Mouse (Mus musculus): ENCODE results near the gene Hes2.

The Hes2 gene

DNA sequence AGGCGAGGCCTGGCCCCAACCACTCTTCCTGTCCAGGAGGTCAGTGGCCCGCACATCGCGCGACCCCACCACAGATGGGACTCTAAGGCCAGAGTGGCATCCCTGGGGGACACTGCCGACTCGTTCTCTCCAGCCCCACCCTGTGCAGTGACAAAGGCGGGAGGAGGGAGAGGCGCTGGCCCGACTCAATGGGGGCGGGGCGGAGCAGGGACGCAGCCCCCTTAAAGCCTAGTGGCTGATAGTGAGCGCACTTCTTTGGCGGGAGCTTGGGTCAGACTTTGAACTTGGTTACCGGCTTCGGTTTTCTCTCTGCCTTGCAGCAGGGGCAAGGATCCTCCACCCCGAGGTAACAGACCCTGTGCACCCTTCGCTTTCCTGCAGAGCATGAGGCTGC is 615 bp downstream of the Hes2 start:
- in situ Hi-C loops (cut with MboI; ENCODE audit: low sequenced_read_pairs), result no loop called here

DNA sequence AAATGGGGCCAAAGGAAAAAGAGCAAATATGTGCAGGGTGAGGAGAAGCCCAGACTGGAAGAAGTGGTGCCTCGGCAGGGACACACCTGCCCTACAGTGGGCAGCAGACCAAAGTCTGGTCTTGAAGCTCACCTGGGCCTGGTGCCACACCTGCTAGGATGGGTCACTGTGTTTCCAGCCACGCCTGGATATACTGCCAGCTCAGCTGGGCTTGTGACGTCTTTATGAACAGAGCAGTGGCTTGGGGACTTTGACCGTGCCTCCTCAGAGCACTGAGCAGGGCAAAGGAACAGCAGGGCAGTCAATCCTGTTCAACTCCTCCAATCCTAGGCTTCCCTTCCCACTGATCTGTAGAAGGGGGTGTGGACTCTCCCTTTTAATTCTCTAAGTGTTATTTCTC is 2.1 kb downstream of the Hes2 start:
- in situ Hi-C loops (cut with MboI; ENCODE audit: low sequenced_read_pairs), result no loop called here

DNA sequence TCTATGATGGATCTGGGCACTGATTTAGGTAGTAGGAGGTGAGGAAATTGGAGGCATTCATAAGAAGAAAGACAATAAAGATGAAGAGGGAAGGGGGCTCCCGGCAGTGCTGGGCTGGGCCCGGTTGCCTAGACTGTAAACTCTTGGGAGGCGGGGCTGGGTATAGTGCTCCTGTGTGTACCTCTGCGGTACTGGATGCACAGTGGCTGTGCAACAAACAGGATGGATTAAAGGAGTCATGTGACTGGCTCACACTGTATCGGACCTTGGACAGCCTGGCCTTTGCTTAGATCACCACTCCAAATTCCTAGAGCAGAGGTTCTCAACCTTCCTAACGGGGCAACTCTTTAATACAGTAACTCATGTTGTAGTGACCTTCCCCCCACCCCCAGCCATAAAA is 2.9 kb downstream of the Hes2 start:
- in situ Hi-C loops (cut with MboI; ENCODE audit: low sequenced_read_pairs), result no loop called here

DNA sequence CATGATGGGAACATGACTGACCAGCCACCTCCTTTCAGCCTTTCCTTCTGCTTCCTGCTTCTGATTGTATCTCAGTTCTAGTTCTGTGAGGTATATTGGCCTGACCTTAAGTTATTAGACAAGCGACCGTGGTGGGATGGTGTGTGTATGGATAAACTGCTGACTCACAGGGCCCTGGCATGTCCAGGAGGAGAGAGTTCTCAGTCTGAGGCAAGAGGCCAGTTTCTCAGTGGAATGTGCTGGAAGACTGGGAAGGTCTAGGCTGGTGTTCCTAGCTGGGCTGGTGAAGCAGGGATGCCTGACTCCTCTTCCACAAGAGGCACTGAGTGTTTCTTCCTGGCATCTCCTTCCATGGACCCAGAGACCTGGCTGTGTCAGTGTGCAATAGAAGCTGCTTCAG is 4.1 kb downstream of the Hes2 start:
- in situ Hi-C loops (cut with MboI; ENCODE audit: low sequenced_read_pairs), result no loop called here

DNA sequence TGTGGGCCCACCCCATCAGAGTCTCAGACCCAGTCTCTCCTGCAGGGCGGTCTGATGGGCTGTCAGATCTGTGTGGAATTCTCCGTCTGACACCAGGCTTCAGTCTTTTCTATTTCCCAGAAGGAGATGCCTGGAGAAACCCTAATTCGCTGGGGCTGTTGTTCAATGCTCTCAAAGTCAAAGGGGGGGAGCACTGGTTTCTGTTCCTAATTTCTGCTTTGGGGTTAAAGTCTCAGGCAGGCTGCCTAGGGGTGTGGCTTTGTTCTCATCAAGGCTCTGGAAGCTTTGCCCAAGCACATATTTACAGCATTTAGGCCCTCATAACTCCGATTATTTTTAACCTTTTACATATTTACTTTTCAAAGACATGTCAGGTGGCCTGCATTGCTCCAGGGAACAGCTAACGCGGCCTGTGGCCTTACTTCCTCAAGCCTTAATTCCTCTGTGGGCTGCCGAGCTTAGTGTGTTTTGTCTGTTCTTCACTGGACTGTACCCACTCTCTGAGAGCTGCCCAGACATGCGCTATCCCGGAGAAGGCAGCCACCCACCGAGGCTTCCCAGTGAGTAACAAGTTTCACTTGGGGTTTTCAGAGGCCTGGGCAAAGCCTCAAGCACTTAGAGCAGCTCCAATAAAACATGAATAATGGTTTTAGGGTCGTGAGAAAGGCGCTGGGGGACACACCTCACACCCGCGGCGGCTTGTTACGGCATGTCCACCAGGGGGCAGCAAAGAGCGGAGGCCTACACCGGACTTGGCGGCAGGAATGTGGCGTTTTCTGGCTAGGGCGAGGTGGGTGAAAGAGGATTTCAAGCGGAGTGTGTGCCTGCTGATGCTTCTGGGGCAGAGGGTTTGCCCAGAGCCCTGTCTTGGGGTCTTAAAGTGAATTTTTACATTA is 6.6 kb downstream of the Hes2 start:
- in situ Hi-C loops (cut with MboI; ENCODE audit: low sequenced_read_pairs), result no loop called here

DNA sequence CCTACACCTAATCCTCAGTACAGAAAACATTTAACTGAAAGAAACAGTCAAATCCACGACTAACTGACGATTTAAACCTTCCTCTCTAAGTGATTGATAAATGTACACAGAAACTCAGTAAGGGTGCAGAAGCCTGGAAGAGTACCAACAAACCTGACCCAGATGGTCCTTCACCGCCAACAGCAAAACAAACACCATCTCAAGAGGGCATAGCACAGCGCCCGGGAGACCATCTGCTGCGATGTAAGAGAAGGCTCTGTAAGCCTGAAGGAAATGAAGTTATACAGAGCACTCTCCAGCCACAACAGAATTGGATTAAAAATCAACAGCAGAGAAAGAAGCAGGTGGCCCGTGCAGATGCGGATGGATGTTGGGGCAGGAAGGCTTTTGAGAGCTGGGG is 9.4 kb downstream of the Hes2 start:
- in situ Hi-C loops (cut with MboI; ENCODE audit: low sequenced_read_pairs), result no loop called here

DNA sequence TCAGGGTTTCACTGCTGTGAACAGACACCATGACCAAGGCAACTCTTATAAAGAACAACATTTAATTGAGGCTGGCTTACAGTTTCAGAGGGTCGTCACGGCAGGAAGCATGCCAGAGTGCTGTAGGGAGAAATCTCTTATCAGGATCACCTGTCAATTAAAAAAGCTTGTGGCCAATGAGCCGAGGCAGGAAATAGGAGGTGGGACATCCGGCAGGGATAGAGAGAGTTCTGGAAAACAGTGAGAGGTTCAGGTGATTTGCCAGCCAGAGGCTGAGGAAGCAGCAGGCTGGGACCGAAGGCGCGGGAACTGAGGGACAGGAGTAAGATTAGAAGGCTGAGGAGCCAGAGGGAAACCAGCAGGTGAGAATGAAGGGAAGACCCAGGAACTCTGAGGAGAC is 10.4 kb downstream of the Hes2 start:
- in situ Hi-C loops (cut with MboI; ENCODE audit: low sequenced_read_pairs), result no loop called here

DNA sequence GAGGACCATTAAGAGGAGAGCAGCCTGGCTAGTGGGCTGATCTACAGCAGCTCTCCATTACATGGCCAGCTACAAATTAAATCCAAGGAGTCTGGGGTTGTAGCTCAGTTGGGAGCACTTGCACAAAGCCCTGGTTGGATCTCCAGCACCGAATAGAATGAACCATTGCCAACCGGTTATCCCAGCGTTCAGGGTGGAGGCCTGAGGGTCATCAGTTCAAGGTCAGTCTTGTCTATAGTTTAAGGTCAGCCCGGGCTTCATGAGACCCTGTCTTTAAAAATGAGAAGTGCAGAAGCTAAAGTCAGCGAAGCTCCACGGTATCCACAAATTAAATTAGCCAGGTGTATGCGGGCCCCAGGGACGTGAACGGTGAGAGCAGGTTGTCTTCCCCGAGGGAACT is 11.6 kb downstream of the Hes2 start:
- in situ Hi-C loops (cut with MboI; ENCODE audit: low sequenced_read_pairs), result loop anchor here (5.0 kb wide), 1 partner anchor 42 kb away; no protein-coding TSS in a partner anchor

DNA sequence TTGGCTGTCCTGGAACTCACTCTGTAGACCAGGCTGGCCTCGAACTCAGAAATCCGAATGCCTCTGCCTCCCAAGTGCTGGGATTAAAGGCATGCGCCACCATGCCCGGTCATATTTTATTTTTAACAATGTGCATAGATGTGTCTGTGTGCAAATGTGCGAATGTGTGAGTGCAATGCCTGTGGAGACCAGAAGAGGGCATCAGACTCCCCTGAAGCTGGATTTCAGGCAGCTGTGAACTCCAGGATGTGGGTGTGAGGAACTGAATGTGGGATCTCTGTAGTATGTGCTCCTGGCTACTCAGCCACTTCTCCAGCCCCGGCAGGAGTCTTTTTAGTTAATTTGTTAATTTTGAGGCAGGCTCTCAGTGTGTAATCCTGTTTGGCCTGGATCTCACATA is 12.9 kb downstream of the Hes2 start:
- in situ Hi-C loops (cut with MboI; ENCODE audit: low sequenced_read_pairs), result loop anchor here (5.0 kb wide), 1 partner anchor 41 kb away; no protein-coding TSS in a partner anchor

DNA sequence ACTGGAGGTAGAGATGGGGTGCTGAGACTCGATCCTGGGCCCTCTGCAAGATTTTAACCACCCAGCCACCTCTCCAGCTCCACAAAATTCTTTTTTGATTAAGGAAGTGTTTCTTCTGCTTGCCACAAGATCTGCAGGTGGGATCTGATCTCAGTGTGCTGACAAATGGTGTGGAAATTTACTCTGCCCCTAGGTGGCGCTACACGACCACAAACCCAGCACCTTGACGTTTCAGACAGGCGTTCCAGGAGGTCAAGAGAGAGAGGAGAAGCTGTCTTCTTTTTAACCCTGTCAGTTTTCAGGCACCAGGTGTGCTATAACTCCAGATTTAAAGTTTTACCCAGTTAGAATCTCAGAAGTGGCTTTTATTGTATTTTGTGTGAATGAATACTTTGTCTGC is 14.4 kb downstream of the Hes2 start:
- in situ Hi-C loops (cut with MboI; ENCODE audit: low sequenced_read_pairs), result loop anchor here (5.0 kb wide), 1 partner anchor 39 kb away; no protein-coding TSS in a partner anchor

DNA sequence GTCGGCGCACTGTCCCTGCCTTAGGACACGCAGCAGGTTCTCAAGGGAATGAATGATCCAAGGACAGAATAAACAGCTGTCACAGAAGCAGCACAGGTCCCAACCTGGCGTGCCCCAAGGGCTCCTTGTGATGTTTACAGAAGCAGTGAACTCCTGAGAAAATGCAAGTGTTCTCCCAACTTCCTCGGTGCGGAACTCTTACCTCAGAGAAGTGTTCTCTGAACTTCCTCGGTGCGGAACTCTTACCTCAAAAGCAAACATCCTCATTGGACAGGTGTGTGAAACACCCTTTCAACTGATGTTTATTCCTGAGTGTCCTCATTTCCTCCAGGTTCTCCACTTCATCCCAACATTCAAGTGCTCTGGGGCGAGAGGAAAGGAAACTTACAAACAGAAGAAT is 15.3 kb downstream of the Hes2 start:
- in situ Hi-C loops (cut with MboI; ENCODE audit: low sequenced_read_pairs), result loop anchor here (5.0 kb wide), 1 partner anchor 38 kb away; no protein-coding TSS in a partner anchor

DNA sequence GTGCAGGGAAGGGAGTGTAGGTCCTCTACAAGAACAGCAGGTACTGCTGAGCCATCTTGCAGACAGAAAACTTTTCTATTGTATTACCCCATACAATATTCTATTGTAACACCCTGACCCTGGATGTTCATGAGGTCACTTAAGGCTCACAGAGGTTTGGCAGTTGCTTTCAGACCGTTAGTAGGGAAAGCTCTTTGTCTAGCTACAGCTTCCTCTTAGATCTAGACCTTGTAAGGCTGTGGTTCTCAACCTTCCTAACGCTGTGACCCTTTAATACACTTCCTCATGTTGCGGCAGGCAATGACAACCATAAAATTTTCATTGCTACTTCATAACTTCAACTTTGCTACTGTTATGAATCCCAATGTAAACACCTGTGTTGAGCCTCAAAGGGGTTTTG is 18.0 kb downstream of the Hes2 start:
- in situ Hi-C loops (cut with MboI; ENCODE audit: low sequenced_read_pairs), result no loop called here

DNA sequence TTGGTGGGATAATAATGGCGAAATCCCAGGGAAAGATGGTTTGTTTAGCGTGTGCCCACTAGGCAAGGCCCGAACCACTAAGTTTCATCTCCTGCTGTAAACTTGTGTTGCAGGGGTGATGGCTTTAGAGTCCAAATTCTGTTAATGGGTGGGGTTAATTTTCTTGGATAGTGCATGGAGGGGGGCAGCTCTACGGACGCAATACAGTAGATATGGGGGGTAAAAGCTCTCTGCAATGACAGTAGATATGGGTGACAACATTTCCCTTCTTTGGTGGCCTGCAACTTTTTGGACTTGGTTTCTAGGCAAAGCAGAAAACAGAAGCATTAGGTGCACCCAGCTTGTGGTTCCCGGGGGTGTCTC is 18.5 kb downstream of the Hes2 start:
- in situ Hi-C loops (cut with MboI; ENCODE audit: low sequenced_read_pairs), result no loop called here

DNA sequence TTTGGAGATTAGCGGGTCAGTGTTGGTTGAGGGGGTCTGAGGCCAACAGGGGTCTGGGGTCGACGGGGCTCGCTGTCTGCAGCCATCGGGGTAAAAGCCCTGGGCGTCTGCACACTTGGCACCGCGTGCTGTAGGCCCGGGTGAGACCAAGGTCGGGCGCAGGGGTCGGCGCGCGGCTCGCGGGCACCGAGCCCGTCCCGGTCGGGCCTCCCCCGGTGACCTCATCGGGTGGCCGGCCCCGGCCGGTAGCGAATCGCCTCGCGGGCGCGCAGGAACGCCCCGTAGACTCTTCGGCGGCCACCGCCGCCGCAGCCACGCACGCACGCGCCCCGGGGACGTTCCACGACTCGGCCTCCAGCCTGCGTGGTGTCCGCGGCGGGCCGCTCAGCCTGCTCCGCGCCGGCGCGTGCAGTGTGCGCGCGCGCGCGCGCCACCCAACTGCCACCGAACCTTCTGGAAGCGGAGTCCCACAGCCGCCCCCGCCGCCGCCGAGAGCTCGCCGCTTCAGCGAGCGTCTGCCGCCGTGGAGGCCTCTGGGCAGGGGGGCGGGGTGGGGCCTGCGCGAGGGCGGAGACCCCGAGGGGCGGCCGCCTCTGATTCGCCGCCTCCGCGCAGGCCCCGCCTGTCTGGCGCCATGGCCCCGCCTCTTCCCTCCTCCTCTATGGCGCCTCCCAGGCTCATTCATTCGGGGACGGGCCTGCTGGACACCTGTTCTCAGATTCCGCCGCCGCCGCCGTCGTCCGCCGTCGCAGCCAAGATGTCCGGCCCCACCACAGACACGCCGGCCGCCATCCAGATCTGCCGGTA is 19.1 kb downstream of the Hes2 start, which contains the start of gene Acot7:
Acot7 (plus strand) TSS at position 598 of the 807 bp plus-strand sequence.
- in situ Hi-C loops (cut with MboI; ENCODE audit: low sequenced_read_pairs), result no loop called here

DNA sequence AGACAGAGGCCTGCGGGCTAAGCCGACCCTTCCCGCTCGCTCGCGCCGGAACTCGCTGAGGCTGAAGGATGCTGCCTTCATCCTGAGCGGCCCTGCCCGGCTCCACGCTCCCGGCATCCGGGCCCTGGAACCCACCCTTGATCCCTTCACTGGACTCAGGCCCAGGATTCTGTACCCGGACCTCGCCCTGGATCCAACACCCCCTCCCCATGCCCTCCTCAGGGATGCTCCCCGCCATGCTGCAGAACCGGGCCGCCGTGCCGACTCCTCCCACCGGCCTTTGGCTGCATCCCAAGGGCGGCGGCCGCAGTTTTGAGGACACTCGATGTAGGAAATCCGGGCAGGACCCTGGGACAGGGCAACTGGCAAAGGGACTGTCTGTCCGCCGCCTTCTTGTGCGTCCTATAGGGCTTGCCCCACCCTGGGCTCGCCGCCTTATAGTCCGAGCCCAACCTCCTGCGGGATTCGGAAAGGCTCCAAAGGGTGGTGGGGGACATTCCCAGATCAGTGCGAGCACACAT is 19.7 kb downstream of the Hes2 start:
- in situ Hi-C loops (cut with MboI; ENCODE audit: low sequenced_read_pairs), result no loop called here

DNA sequence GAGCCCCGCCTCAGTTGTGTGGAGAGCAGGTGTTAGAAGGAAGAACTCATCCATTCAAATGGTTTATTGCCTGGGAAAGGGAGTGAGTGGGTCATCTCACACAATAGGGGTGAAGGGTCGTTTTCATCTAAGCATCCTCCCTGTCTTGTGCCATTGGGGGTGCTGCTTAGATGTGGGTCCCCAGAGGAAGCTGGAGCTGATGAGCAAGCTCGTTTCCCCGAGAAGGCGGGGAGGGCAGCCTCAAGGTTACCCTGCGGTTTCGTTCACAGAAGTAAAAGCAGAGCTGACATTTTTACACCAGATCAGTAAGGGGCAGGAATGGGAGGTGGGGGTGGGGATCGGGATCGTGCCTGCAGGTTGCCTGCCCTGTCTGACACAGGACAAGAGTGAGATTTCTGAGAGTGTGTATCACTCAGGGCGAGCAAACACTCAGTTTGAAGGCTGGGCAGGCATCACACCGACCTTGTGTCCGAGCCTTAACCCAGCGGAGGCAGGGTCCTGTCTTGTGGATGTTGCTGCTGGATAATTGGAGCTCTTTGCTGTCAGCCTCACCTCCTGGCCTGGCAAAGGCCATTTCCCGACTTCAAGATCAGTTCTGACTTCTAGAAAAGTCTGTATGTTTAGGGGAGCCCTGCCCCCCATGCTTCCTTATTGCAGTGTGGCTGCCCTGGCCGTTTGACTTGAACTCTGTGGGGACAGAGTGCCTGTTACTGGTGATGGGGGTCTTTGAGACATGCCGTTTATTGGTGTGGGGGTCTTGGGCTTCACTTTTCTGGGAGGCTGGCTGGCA is 20.4 kb downstream of the Hes2 start:
- in situ Hi-C loops (cut with MboI; ENCODE audit: low sequenced_read_pairs), result no loop called here

DNA sequence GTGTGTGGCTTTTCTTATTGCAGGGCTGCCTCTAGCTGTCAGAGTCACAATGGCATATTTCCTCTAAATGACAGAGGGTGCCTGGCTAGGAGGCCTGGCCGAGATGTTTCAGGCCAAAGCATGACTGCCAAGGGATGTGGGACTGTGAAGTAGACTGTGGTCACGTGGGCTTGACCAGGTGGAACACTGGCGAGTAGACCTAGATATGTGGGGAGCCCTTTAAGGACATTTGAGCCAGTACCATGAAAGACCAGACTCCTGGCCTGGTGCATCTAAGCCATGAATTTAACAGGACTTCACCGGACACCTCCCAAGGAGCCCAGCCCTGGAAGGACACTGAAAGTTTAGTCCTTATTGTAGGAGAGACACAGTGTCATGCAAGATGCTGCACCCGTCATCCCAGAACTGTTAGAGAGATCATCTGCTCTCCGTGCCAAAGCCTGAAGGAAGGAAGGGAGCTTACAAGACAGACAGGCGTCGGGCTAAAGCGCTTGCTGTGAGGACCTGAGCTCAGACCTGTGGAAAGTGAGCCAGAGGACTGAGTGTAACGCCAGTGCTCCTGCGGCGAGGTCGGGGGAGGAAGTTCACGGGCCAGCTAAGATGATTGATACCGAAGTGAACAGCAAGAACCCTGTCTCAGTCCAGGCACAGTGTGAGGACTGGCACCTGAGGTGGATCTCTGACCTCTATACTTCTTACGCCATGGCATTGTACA is 21.4 kb downstream of the Hes2 start:
- in situ Hi-C loops (cut with MboI; ENCODE audit: low sequenced_read_pairs), result no loop called here

DNA sequence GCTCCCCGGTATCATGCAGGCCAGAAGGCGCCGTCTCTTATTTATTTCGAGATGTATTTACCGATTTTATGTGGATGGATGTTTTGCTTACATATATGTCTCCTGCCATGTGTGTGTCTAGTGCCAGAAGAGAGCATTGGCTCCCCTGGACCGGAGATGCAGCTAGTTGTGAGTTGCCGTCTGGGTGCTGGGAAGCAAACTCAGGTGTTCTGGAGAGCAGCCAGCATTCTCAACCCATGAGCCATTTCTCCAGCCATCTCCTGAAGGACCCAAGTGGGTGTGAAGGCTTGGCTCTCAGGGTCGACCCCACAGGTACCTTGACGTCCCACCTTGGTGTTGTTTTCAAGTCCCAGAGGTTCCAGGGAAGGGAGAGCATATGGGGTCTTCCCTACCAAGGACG is 23.5 kb downstream of the Hes2 start:
- in situ Hi-C loops (cut with MboI; ENCODE audit: low sequenced_read_pairs), result no loop called here

DNA sequence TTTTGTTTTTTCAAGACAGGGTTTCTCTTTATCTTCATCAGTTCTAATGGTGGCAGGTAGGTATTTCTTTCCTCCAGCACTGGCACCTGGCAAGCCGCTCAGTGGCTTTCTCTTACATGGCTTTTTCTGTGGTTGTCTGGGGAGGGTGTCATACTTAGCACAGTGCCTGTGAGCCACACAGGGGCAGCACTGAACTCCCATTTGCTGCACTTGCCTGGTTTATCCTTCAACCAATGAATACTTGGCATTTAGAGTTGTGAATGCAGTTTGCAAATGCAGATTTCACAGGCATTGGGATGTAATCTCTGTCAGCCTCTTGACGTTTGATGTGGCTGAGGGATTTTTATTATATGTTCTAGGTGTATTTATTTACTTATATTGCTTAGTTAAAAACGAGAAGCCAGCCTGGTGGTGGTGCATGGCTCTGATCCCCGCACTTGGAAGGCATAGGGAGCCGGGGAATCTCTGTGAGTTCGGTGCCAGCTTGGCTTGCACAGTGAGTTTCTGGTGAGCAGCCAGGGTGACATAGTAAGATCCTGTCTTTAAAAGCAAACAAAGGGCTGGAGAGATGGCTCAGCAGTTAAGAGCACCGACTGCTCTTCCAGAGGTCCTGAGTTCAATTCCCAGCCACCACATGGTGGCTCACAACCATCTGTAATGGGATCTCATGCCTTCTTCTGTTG is 25.8 kb downstream of the Hes2 start:
- in situ Hi-C loops (cut with MboI; ENCODE audit: low sequenced_read_pairs), result no loop called here

DNA sequence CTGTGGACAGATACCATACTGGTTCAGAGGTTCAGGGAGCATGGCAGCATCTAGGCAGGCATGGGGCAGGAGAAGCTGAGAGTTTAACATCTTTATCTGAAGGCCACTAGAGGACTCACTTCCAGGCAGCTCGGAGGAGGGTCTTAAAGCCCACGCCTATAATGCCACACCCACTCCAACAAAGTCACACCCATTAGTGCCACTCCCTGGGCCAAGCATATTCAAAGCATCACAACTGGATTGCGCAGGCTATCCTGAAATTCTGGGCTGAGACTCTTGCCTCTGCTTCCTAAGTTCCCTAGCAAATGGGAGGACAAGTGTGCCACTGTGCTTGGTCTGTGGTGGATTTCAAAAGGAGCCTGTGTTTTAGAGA is 26.5 kb downstream of the Hes2 start:
- in situ Hi-C loops (cut with MboI; ENCODE audit: low sequenced_read_pairs), result no loop called here

Data from CH12F3 (cell line).